ENCODE assay signal across 8 mouse cellular contexts in the genomic region with DNA sequence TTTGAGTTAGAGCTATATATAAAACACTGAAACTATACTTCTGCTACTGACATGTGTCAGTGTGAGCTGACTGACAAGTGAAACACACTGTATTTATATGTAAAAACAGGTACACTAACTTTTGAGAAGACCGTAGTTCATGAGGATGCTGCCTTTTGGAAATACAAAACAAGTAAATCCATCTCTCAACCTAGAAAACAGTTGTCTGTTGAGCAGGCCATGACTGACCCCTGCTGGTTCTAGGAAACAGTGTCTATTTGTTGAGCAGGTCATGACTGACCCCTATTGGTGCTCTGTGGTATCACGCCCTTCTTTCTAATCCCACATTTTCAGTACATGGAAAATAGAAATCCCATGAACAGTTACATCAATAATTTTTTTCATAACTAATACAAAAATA. TPM values are rescaled to one million over a fixed set of nuclear protein-coding genes. Genes with fewer than 3 reads are reported as not detected.
DNase-seq lines count a peak whose midpoint lies in the region; ATAC-seq lines count a peak whose summit lies in the region.

No protein-coding gene starts in this region.

- DNase-seq in intestine, embryonic 14.5 days (ENCODE audit: low spot score): peak; percentile 84
- peak; percentile 83 for DNase-seq in cerebellum, adult 8-10 months
- DNase-seq in forelimb bud, embryonic 11.5 days (ENCODE audit: low read depth, low spot score): peak; percentile 86
- DNase-seq in layer of hippocampus, postnatal 36 days: peak; percentile 56 to 70
- DNase-seq in mesoderm, embryonic 11.5 days (ENCODE audit: low read depth, low spot score): peak; percentile 86
- peak; percentile 83 for DNase-seq in skeletal muscle tissue, adult 2 months (ENCODE audit: low read depth, low spot score)

- no peaks in the 10 kb centered on the region for H3K36me3 ChIP-seq in intestine, embryonic 14.5 days (ENCODE audit: control insufficient read depth, insufficient read depth, low read length)
- no peaks in the 10 kb centered on the region for H3K36me3 ChIP-seq in intestine, embryonic 16.5 days (ENCODE audit: control insufficient read depth, insufficient read depth, low read length)

- 0 out of 2 replicates have a peak, but pooled peaks have one; percentile 40 for ATAC-seq in intestine, embryonic 14.5 days (replicated peaks; ENCODE audit: low FRiP score, low TSS enrichment, low read depth)
- no peak for ATAC-seq in intestine, embryonic 16.5 days
- peak; percentile 89 to 96 for ATAC-seq in hematopoietic stem cell, adult 5-6 weeks (replicated peaks in 1 of 2; ENCODE audit: insufficient read depth in 1 of 2, low FRiP score in 2 of 2, low TSS enrichment in 1 of 2, low read depth in 1 of 2, poor library complexity in 2 of 2, severe bottlenecking in 2 of 2)

- no peaks in the 10 kb centered on the region for H3K9me3 ChIP-seq in intestine, embryonic 14.5 days (ENCODE audit: control insufficient read depth, low read length)
- H3K9me3 ChIP-seq in intestine, embryonic 16.5 days (ENCODE audit: control insufficient read depth, low read length): no peaks in the 10 kb centered on the region

- H3K4me3 ChIP-seq in intestine, embryonic 14.5 days (ENCODE audit: low read depth, low read length): no peak overlapping the region
- H3K4me3 ChIP-seq in intestine, embryonic 16.5 days (ENCODE audit: low read length): no peak overlapping the region

- H3K4me1 ChIP-seq in intestine, embryonic 14.5 days (replicated peaks; ENCODE audit: control insufficient read depth, insufficient read depth, low read length): no peaks in the 10 kb centered on the region
- no peaks in the 10 kb centered on the region for H3K4me1 ChIP-seq in intestine, embryonic 16.5 days (ENCODE audit: control insufficient read depth, insufficient read depth, low read length)

- no peak overlapping the region for H3K4me2 ChIP-seq in intestine, embryonic 14.5 days (ENCODE audit: low read length)
- no peak overlapping the region for H3K4me2 ChIP-seq in intestine, embryonic 16.5 days (ENCODE audit: low read depth, low read length)

- 19% methylated on average over 2 of the region's 2 CpGs for WGBS in intestine, embryonic 14.5 days
- WGBS in intestine, embryonic 16.5 days: 22% methylated on average over 2 of the region's 2 CpGs

- no peak overlapping the region for H3K27ac ChIP-seq in intestine, embryonic 14.5 days (ENCODE audit: low read depth)
- H3K27ac ChIP-seq in intestine, embryonic 16.5 days (ENCODE audit: low read length): no peak overlapping the region

- H3K9ac ChIP-seq in intestine, embryonic 14.5 days (ENCODE audit: low read length): no peak overlapping the region
- H3K9ac ChIP-seq in intestine, embryonic 16.5 days (ENCODE audit: low read depth, low read length): no peak overlapping the region

- H3K27me3 ChIP-seq in intestine, embryonic 14.5 days (replicated peaks; ENCODE audit: control insufficient read depth, insufficient read depth, low read length): no peaks in the 10 kb centered on the region
- no peaks in the 10 kb centered on the region for H3K27me3 ChIP-seq in intestine, embryonic 16.5 days (replicated peaks; ENCODE audit: control insufficient read depth, insufficient read depth, low read length)

RNA-seq across cellular contexts. Expression of gene Lrrc28, which starts 14.3 kb away (rescaled TPM):
- 12.4 and 14.1 TPM in 2 replicates for polyA plus RNA-seq in intestine, embryonic 14.5 days (2014; fragmentation: Nextera tagmentation; extraction: Ambion mirVana)
- 10.7 and 11.4 TPM in 2 replicates for polyA plus RNA-seq in intestine, embryonic 16.5 days (2015; fragmentation: Nextera tagmentation; extraction: Ambion mirVana)
- total RNA-seq in hematopoietic stem cell, adult 5-6 weeks (2017): 20.6 and 26.0 TPM in 2 replicates
- total RNA-seq in layer of hippocampus, postnatal 36 days (2021): 10 to 100 TPM; 38.3 to 46.2 TPM

RNA-seq across cellular contexts. Expression of gene Ttc23, which starts 16.4 kb away (rescaled TPM):
- 27.5 and 30.8 TPM in 2 replicates for polyA plus RNA-seq in intestine, embryonic 14.5 days (2014; fragmentation: Nextera tagmentation; extraction: Ambion mirVana)
- 17.1 and 18.2 TPM in 2 replicates for polyA plus RNA-seq in intestine, embryonic 16.5 days (2015; fragmentation: Nextera tagmentation; extraction: Ambion mirVana)
- 1.8 and 5.2 TPM in 2 replicates for total RNA-seq in hematopoietic stem cell, adult 5-6 weeks (2017)
- 1 to 10 TPM; 6.2 to 9.0 TPM for total RNA-seq in layer of hippocampus, postnatal 36 days (2021)
